Mouse (Mus musculus): Measurements from ENCODE around the gene Tab1.

Gene Tab1

GRCm38 (mm10) chr15:80132993-80133586 lies at the start of gene Tab1:
TSS of gene Tab1 (plus strand) at chr15:80133127.
- DNase-seq (ENCODE audit: low spot score): peak; percentile 85

GRCm38 (mm10) chr15:80083276-80083731 lies 49.6 kb upstream of the Tab1 start:
- peak; percentile 98 for DNase-seq (ENCODE audit: low spot score)

GRCm38 (mm10) chr15:80083740-80084139 lies 49.2 kb upstream of the Tab1 start:
- no peak for DNase-seq (ENCODE audit: low spot score)

GRCm38 (mm10) chr15:80087406-80088012 lies 45.4 kb upstream of the Tab1 start:
- no peak for DNase-seq (ENCODE audit: low spot score)

- DNase-seq (ENCODE audit: low spot score): peak; percentile 86
Observed at GRCm38 (mm10) chr15:80088637-80089036, 44.3 kb upstream of the Tab1 start.

- no peak for DNase-seq (ENCODE audit: low spot score)
Observed at GRCm38 (mm10) chr15:80090155-80090554, 42.8 kb upstream of the Tab1 start.

- DNase-seq (ENCODE audit: low spot score): no peak
Observed at GRCm38 (mm10) chr15:80090741-80091120, 42.2 kb upstream of the Tab1 start.

- DNase-seq (ENCODE audit: low spot score): peak; percentile 73
Observed at GRCm38 (mm10) chr15:80091121-80091955, 41.6 kb upstream of the Tab1 start, which contains the start of the genes Syngr1 and Rpl3. TSS of gene Syngr1 (plus strand) at chr15:80091334. TSS of gene Rpl3 (minus strand) at chr15:80091868.

GRCm38 (mm10) chr15:80092041-80092441 lies 40.9 kb upstream of the Tab1 start:
- DNase-seq (ENCODE audit: low spot score): no peak

- DNase-seq (ENCODE audit: low spot score): no peak
Observed at GRCm38 (mm10) chr15:80092599-80092998, 40.3 kb upstream of the Tab1 start.

- no peak for DNase-seq (ENCODE audit: low spot score)
Observed at GRCm38 (mm10) chr15:80094201-80094600, 38.7 kb upstream of the Tab1 start.

GRCm38 (mm10) chr15:80095596-80095995 lies 37.3 kb upstream of the Tab1 start:
- DNase-seq (ENCODE audit: low spot score): no peak

GRCm38 (mm10) chr15:80096406-80096805 lies 36.5 kb upstream of the Tab1 start:
- no peak for DNase-seq (ENCODE audit: low spot score)

- DNase-seq (ENCODE audit: low spot score): peak; percentile 57
Observed at GRCm38 (mm10) chr15:80096946-80097881, 35.7 kb upstream of the Tab1 start.

- peak; percentile 71 for DNase-seq (ENCODE audit: low spot score)
Observed at GRCm38 (mm10) chr15:80097999-80098461, 34.9 kb upstream of the Tab1 start.

GRCm38 (mm10) chr15:80098809-80099208 lies 34.1 kb upstream of the Tab1 start:
- no peak for DNase-seq (ENCODE audit: low spot score)

- DNase-seq (ENCODE audit: low spot score): no peak
Observed at GRCm38 (mm10) chr15:80099477-80099876, 33.5 kb upstream of the Tab1 start.

GRCm38 (mm10) chr15:80100196-80100595 lies 32.7 kb upstream of the Tab1 start:
- no peak for DNase-seq (ENCODE audit: low spot score)

GRCm38 (mm10) chr15:80100871-80101270 lies 32.1 kb upstream of the Tab1 start:
- DNase-seq (ENCODE audit: low spot score): no peak

- DNase-seq (ENCODE audit: low spot score): no peak
Observed at GRCm38 (mm10) chr15:80101503-80101902, 31.4 kb upstream of the Tab1 start.

GRCm38 (mm10) chr15:80102495-80102894 lies 30.4 kb upstream of the Tab1 start:
- DNase-seq (ENCODE audit: low spot score): no peak

Measured in spleen, adult 12 weeks (tissue).